Mouse (Mus musculus) olfactory bulb, adult 2 months (tissue): ENCODE data around the gene Ola1.

Experiments
- CTCF ChIP-seq: fragments of 200-500 bp; IDR thresholded peaks from 2 replicates; pipeline ENCODE4 v1.5.1; 2012; ENCODE audit warnings: low read depth, mild to moderate bottlenecking, low read length, moderate library complexity; ENCODE audit not compliant: insufficient read depth
- POLR2A ChIP-seq: fragments of 200-500 bp; IDR thresholded peaks from 2 replicates; pipeline ENCODE4 v1.6.1; 2012; ENCODE audit warnings: mild to moderate bottlenecking, low read depth, low read length, moderate library complexity; ENCODE audit not compliant: insufficient read depth

DNA sequence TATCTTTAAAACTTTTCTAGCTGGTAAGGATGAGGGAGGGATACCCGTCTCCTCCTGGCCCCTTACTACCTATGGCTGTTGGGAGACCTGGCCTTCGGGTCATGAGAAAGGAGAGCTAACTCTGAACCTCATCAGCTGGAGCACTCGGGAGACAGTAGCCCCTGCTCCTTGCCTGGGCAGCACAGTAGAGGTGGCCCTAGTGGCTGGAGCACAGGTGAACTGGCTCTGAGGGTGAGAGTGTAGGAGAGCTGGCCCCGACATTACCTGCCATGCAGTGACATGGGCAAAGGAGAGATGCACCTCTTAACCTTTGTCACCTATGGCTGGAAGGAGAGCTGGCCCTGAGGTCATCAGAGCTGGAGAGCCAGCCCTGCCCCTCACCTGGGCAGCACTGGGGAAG lies 22.6 kb upstream of the Ola1 start:
- TF ChIP-seq CTCF (no peak), POLR2A (no peak)
